Mouse (Mus musculus): ENCODE data around the gene 1700016C15Rik.

The 1700016C15Rik gene

GRCm38 (mm10) chr1:177797151-177797755, 67.6 kb downstream of the 1700016C15Rik start:
- DNase-seq (ENCODE audit: low spot score) = peak; percentile 29
